Mouse (Mus musculus) gastrocnemius, adult 18-20 months (tissue): ENCODE results near the gene G6pd2. TPM values are rescaled to one million over a fixed set of nuclear protein-coding genes. Genes with fewer than 3 reads are reported as not detected.

Source experiments
- DNase-seq: peaks from one replicate; pipeline ENCODE4 v3.0.0; 2021; ENCODE audit warnings: low spot score
- long read RNA-seq, 2 experiments: library from polyadenylated mRNA; stranded (forward); transcript quantifications; one replicate each; pipeline ENCODE4 v2.0.0; 2021
- total RNA-seq, 2 experiments: library from RNA; stranded (reverse); gene quantifications; 2 replicates each; pipeline ENCODE4 v1.2.3; 2021

Gene G6pd2
- total RNA-seq, result not detected
- long read RNA-seq, experiment 1, result 0 reads
- long read RNA-seq, experiment 2, result 0 reads

DNA sequence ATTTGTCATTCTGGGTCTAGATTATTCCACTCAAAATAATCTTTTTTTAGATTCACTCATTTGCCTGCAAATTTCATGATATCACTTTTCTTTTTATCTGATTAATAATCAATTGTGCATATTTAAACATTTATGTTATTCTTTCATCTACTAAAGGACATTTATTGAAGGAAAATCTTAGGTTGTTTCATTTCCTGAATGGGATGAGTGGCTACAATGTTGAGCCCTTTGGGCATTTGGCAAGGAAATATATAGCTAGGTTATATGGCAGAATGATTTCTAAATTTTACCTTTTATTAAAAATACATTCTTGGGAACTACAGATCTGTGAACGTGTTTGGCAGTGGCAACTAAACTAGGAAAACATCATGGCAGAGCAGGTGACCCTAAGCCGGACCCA is at the start of gene G6pd2:
G6pd2 (plus strand) TSS at position 301 of the 400 bp plus-strand sequence.
- no peak for DNase-seq

GRCm38 (mm10) chr5:61764214-61764613 is 44.4 kb upstream of the G6pd2 start:
- no peak for DNase-seq

- DNase-seq, result no peak
Measured at GRCm38 (mm10) chr5:61832935-61833551, 24.4 kb downstream of the G6pd2 start.

GRCm38 (mm10) chr5:61843891-61844290 is 35.3 kb downstream of the G6pd2 start:
- no peak for DNase-seq
